Mouse (Mus musculus) heart, adult 2 months (tissue): ENCODE measurements around the gene Zcchc3.

Source experiments
- CTCF ChIP-seq: fragments of 200-600 bp; IDR thresholded peaks from 2 replicates; pipeline ENCODE4 v1.8.1; 2022; ENCODE audit warnings: antibody characterized with exemption, mild to moderate bottlenecking, moderate library complexity
- EP300 ChIP-seq: fragments of 200-500 bp; IDR thresholded peaks from 2 replicates; pipeline ENCODE4 v1.6.1; 2011; ENCODE audit warnings: low read depth, low read length, control low read depth; ENCODE audit not compliant: insufficient read depth

- TF ChIP-seq CTCF (no peak), EP300 (no peak)
Observed at GRCm38 (mm10) chr2:152395271-152395920, 19.4 kb downstream of the Zcchc3 start.
